Mouse (Mus musculus) CH12.LX (cell line): Measurements from ENCODE around the gene Ccdc120. TPM values are rescaled to one million over a fixed set of nuclear protein-coding genes. Genes with fewer than 3 reads are reported as not detected.
A peak's percentile ranks its signal among the peaks of the same experiment; 100 is the strongest.

Experiments
- DNase-seq: peaks from one replicate; pipeline ENCODE4 v3.0.0-alpha.2; 2013; ENCODE audit errors: extremely low read depth
- H3K27ac ChIP-seq: 2 replicates; pipeline ENCODE4 v1.5.1; 2012; ENCODE audit warnings: low read depth, mild to moderate bottlenecking, control low read depth, moderate library complexity; ENCODE audit not compliant: insufficient read depth
- H3K27me3 ChIP-seq: replicated peaks from 2 replicates; pipeline ENCODE3; 2012; ENCODE audit warnings: inconsistent platforms
- H3K36me3 ChIP-seq, 2 experiments: replicated peaks in 1 of 2; 2 replicates each; pipeline versions ENCODE3 to v1.6.1; 2012; ENCODE audit warnings: inconsistent platforms in 1 of 2, low read length in 1 of 2, mild to moderate bottlenecking in 1 of 2, mixed read lengths in 1 of 2, moderate library complexity in 1 of 2; ENCODE audit not compliant: control insufficient read depth in 1 of 2, insufficient read depth in 1 of 2
- H3K4me1 ChIP-seq, 2 experiments: 2 replicates each; pipeline ENCODE4 v1.6.1; 2012; ENCODE audit warnings: inconsistent platforms in 1 of 2, moderate library complexity in 1 of 2; ENCODE audit not compliant: insufficient read depth in 2 of 2, control insufficient read depth in 1 of 2
- H3K4me2 ChIP-seq: 2 replicates; pipeline ENCODE4 v1.6.1; 2012; ENCODE audit warnings: low read depth, mild to moderate bottlenecking, control low read depth; ENCODE audit not compliant: poor library complexity, insufficient read depth, severe bottlenecking
- H3K4me3 ChIP-seq, 3 experiments: fragments of 150-350 bp in 1 of 3; sonication (generic) in 1 of 3; replicated peaks in 1 of 3; 2 replicates each; pipeline versions ENCODE3 to v1.5.1; 2011 to 2012; ENCODE audit warnings: low read depth in 2 of 3, low read length in 2 of 3, mild to moderate bottlenecking in 2 of 3, moderate library complexity in 2 of 3, control low read depth in 1 of 3, improper control_type of control experiment in 1 of 3, inconsistent platforms in 1 of 3, mixed read lengths in 1 of 3; ENCODE audit not compliant: poor library complexity in 1 of 3
- H3K79me2 ChIP-seq: replicated peaks from 2 replicates; pipeline ENCODE4 v1.6.1; 2012; ENCODE audit warnings: mild to moderate bottlenecking, moderate library complexity; ENCODE audit not compliant: control insufficient read depth, poor library complexity, insufficient read depth, severe bottlenecking; ENCODE audit errors: extremely low read depth
- H3K9ac ChIP-seq: 2 replicates; pipeline ENCODE4 v1.6.1; 2012; ENCODE audit warnings: low read depth, mild to moderate bottlenecking, control low read depth, moderate library complexity; ENCODE audit not compliant: insufficient read depth
- H3K9me3 ChIP-seq: replicated peaks from 2 replicates; pipeline ENCODE3; 2012; ENCODE audit warnings: low read length, inconsistent platforms, mixed read lengths
- BHLHE40 ChIP-seq: IDR thresholded peaks from 2 replicates; pipeline ENCODE4 v1.6.1; 2011; ENCODE audit warnings: mild to moderate bottlenecking, low read depth, low read length, improper control_type of control experiment
- CHD1 ChIP-seq: IDR thresholded peaks from 2 replicates; pipeline ENCODE4 v1.6.1; 2012; ENCODE audit warnings: low read depth, low read length, improper control_type of control experiment, inconsistent platforms
- CHD2 ChIP-seq: IDR thresholded peaks from 2 replicates; pipeline ENCODE4 v1.6.1; 2011; ENCODE audit warnings: low read length, improper control_type of control experiment
- CTCF ChIP-seq, 2 experiments: IDR thresholded peaks in 1 of 2; conservative IDR thresholded peaks in 1 of 2; 2 replicates each; pipeline ENCODE4 v1.5.1; 2011 to 2012; ENCODE audit warnings: low read depth in 2 of 2, low read length in 2 of 2, improper control_type of control experiment in 1 of 2, inconsistent platforms in 1 of 2, mild to moderate bottlenecking in 1 of 2, moderate library complexity in 1 of 2
- E2F4 ChIP-seq: IDR thresholded peaks from 2 replicates; pipeline ENCODE4 v1.6.1; 2011; ENCODE audit warnings: low read depth, low read length, improper control_type of control experiment; ENCODE audit not compliant: insufficient replicate concordance
- ELF1 ChIP-seq: IDR thresholded peaks from 2 replicates; pipeline ENCODE4 v1.6.1; 2014; ENCODE audit warnings: low read depth, mild to moderate bottlenecking, inconsistent platforms, low read length, improper control_type of control experiment
- EP300 ChIP-seq: IDR thresholded peaks from 2 replicates; pipeline ENCODE4 v1.6.1; 2011; ENCODE audit warnings: low read length, improper control_type of control experiment
- ETS1 ChIP-seq: conservative IDR thresholded peaks from 2 replicates; pipeline ENCODE4 v1.6.1; 2012; ENCODE audit warnings: low read depth, mild to moderate bottlenecking, inconsistent platforms, low read length, improper control_type of control experiment, moderate library complexity
- GABPA ChIP-seq: IDR thresholded peaks from 2 replicates; pipeline ENCODE4 v1.6.1; 2012; ENCODE audit warnings: low read depth, low read length, improper control_type of control experiment, inconsistent platforms; ENCODE audit not compliant: insufficient replicate concordance
- HCFC1 ChIP-seq: IDR thresholded peaks from 2 replicates; pipeline ENCODE4 v1.6.1; 2012; ENCODE audit warnings: low read depth, mild to moderate bottlenecking, inconsistent platforms, low read length, improper control_type of control experiment
- IRF4 ChIP-seq: IDR thresholded peaks from 2 replicates; pipeline ENCODE4 v1.6.1; 2014; ENCODE audit warnings: low read depth, mild to moderate bottlenecking, inconsistent platforms, low read length, improper control_type of control experiment
- JUN ChIP-seq: IDR thresholded peaks from 2 replicates; pipeline ENCODE4 v1.6.1; 2011; ENCODE audit warnings: low read depth, mild to moderate bottlenecking, low read length, improper control_type of control experiment, moderate library complexity; ENCODE audit not compliant: insufficient read depth
- JUND ChIP-seq: conservative IDR thresholded peaks from 2 replicates; pipeline ENCODE4 v1.6.1; 2011; ENCODE audit warnings: low read depth, low read length, improper control_type of control experiment
- KAT2A ChIP-seq: IDR thresholded peaks from 2 replicates; pipeline ENCODE4 v1.6.1; 2012; ENCODE audit warnings: low read length, improper control_type of control experiment, inconsistent platforms; ENCODE audit not compliant: insufficient replicate concordance
- MAFK ChIP-seq: IDR thresholded peaks from 2 replicates; pipeline ENCODE4 v1.6.1; 2011; ENCODE audit warnings: low read length, improper control_type of control experiment; ENCODE audit not compliant: insufficient replicate concordance
- MAX ChIP-seq: IDR thresholded peaks from 2 replicates; pipeline ENCODE4 v1.6.1; 2011; ENCODE audit warnings: low read length, improper control_type of control experiment
- MAZ ChIP-seq: IDR thresholded peaks from 2 replicates; pipeline ENCODE4 v1.6.1; 2012; ENCODE audit warnings: low read depth, mild to moderate bottlenecking, inconsistent platforms, low read length, improper control_type of control experiment, moderate library complexity
- MEF2A ChIP-seq: IDR thresholded peaks from 2 replicates; pipeline ENCODE4 v1.6.1; 2014; ENCODE audit warnings: low read depth, mild to moderate bottlenecking, inconsistent platforms, low read length, improper control_type of control experiment, borderline replicate concordance
- MXI1 ChIP-seq: IDR thresholded peaks from 2 replicates; pipeline ENCODE4 v1.6.1; 2011; ENCODE audit warnings: mild to moderate bottlenecking, low read depth, low read length, improper control_type of control experiment
- MYC ChIP-seq: IDR thresholded peaks from 2 replicates; pipeline ENCODE4 v1.6.1; 2011; ENCODE audit warnings: low read depth, mild to moderate bottlenecking, improper control_type of control experiment, low read length
- NELFE ChIP-seq: IDR thresholded peaks from 2 replicates; pipeline ENCODE4 v1.6.1; 2011; ENCODE audit warnings: low read depth, low read length, improper control_type of control experiment
- NRF1 ChIP-seq: IDR thresholded peaks from 2 replicates; pipeline ENCODE4 v1.6.1; 2014; ENCODE audit warnings: low read depth, mild to moderate bottlenecking, inconsistent platforms, low read length, improper control_type of control experiment, moderate library complexity
- PAX5 ChIP-seq: IDR thresholded peaks from 2 replicates; pipeline ENCODE4 v1.6.1; 2012; ENCODE audit warnings: low read length, inconsistent platforms, mixed read lengths
- POLR2A ChIP-seq: IDR thresholded peaks from 2 replicates; pipeline ENCODE4 v1.6.1; 2011; ENCODE audit warnings: low read depth, mild to moderate bottlenecking, improper control_type of control experiment, low read length
- POLR2AphosphoS2 ChIP-seq: IDR thresholded peaks from 2 replicates; pipeline ENCODE4 v1.6.1; 2011; ENCODE audit warnings: low read depth, low read length, improper control_type of control experiment
- RAD21 ChIP-seq: IDR thresholded peaks from 2 replicates; pipeline ENCODE4 v1.6.1; 2011; ENCODE audit warnings: low read depth, mild to moderate bottlenecking, low read length, improper control_type of control experiment, moderate library complexity
- RCOR1 ChIP-seq: conservative IDR thresholded peaks from 2 replicates; pipeline ENCODE4 v1.6.1; 2012; ENCODE audit warnings: low read depth, mild to moderate bottlenecking, inconsistent platforms, low read length, improper control_type of control experiment
- SIN3A ChIP-seq: IDR thresholded peaks from 2 replicates; pipeline ENCODE4 v1.6.1; 2012; ENCODE audit warnings: low read length, improper control_type of control experiment, inconsistent platforms
- SMC3 ChIP-seq: IDR thresholded peaks from 2 replicates; pipeline ENCODE4 v1.6.1; 2011; ENCODE audit warnings: low read depth, low read length, improper control_type of control experiment
- TBP ChIP-seq: conservative IDR thresholded peaks from 2 replicates; pipeline ENCODE4 v1.6.1; 2011; ENCODE audit warnings: low read depth, low read length, improper control_type of control experiment
- TCF12 ChIP-seq: IDR thresholded peaks from 2 replicates; pipeline ENCODE4 v1.6.1; 2014; ENCODE audit warnings: low read depth, mild to moderate bottlenecking, inconsistent platforms, low read length, improper control_type of control experiment
- UBTF ChIP-seq: IDR thresholded peaks from 2 replicates; pipeline ENCODE4 v1.6.1; 2012; ENCODE audit warnings: low read depth, mild to moderate bottlenecking, inconsistent platforms, low read length, improper control_type of control experiment, moderate library complexity
- USF1 ChIP-seq: IDR thresholded peaks from 2 replicates; pipeline ENCODE4 v1.6.1; 2014; ENCODE audit warnings: low read depth, mild to moderate bottlenecking, inconsistent platforms, low read length, improper control_type of control experiment
- USF2 ChIP-seq: conservative IDR thresholded peaks from 2 replicates; pipeline ENCODE4 v1.6.1; 2011; ENCODE audit warnings: low read depth, low read length, improper control_type of control experiment
- ZC3H11A ChIP-seq: IDR thresholded peaks from 2 replicates; pipeline ENCODE4 v1.6.1; 2012; ENCODE audit warnings: low read depth, mild to moderate bottlenecking, inconsistent platforms, low read length, improper control_type of control experiment
- ZKSCAN1 ChIP-seq: IDR thresholded peaks from 2 replicates; pipeline ENCODE4 v1.6.1; 2012; ENCODE audit warnings: low read depth, inconsistent platforms, low read length, improper control_type of control experiment, borderline replicate concordance
- ZMIZ1 ChIP-seq: IDR thresholded peaks from 2 replicates; pipeline ENCODE4 v1.6.1; 2012; ENCODE audit warnings: low read depth, mild to moderate bottlenecking, inconsistent platforms, low read length, improper control_type of control experiment
- ZNF384 ChIP-seq: IDR thresholded peaks from 2 replicates; pipeline ENCODE4 v1.6.1; 2012; ENCODE audit warnings: low read depth, low read length, improper control_type of control experiment, inconsistent platforms
- dilution Hi-C: fragments of 300-500 bp; cut with MboI; formaldehyde crosslinking; loops from 2 replicates; pipeline ENCODE4 v1.14.3; 2020; ENCODE audit warnings: low sequenced_read_pairs; ENCODE audit not compliant: extremely low pct_unique_long_range_greater_than_20kb, extremely low pct_ligation_motif_present
- in situ Hi-C: fragments of 300-500 bp; cut with MboI; formaldehyde crosslinking; loops from 3 replicates; pipeline ENCODE4 v1.14.3; 2019; ENCODE audit warnings: low sequenced_read_pairs, low pct_ligation_motif_present, low pct_unique_long_range_greater_than_20kb, mixed read lengths
- polyA plus RNA-seq: library from polyadenylated mRNA; unstranded; fragments of >175 nt; gene quantifications from 2 replicates; pipeline ENCODE4 v1.2.1, GENCODE M21; 2012; ENCODE audit warnings: low read depth; ENCODE audit not compliant: insufficient read length
- total RNA-seq, 2 experiments: library from RNA; depleted of rRNA; stranded (reverse); fragments of 300-350 nt in 1 of 2; fragments of >200 nt in 1 of 2; gene quantifications; 2 replicates each; pipeline ENCODE4 v1.2.3; 2012 to 2014

Ccdc120 gene
- total and polyA plus RNA-seq, 3 experiments, result 4.4 to 9.0 (median 6.9) TPM

DNA sequence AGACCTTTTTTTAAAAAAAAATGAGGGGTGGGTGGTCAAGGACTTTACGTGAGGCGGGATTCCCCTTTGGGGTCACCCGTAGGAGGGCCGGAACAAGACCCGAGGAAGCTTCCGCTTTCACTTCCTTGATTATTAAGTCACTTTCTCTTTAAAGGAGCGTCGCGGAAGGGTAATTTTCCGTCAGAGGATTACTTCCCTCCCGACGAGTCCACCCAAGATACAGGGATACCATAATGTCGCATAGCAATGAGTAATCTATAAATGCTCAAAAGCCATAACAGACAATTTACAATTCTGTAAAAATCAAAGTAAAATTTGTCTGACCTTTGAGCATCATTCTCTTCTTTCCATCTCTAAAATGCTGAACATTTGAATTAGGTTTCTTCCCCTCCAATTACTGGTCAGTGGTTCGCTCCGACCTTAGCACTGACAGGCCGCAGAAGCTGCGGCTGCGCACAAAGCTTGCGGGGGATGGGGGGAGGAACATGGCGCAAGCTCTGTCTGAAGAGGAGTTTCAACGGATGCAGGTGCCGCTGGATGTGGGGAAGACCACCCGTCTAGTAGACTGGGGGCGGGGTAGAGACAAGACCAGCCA is 38.9 kb upstream of the Ccdc120 start, which contains the start of gene Gripap1:
Gene Gripap1 (plus strand): TSS at position 224 of the 595 bp plus-strand sequence.
- H3K4me3 ChIP-seq, result peak within 1 kb of the TSS; percentile 59 to 77 (median 75)
- DNase-seq, result peak; percentile 87
- H3K4me1 ChIP-seq, result peaks cover 3 to 31% of the 10 kb centered on the region in 2 experiments; a peak in 3 of 4 replicates
- peaks cover 5% of the 10 kb centered on the region; the same call in 1 of the 2 replicates for H3K79me2 ChIP-seq
- in situ Hi-C loops, result no loop called here
- peak within 1 kb of the TSS; percentile 82 for H3K4me2 ChIP-seq
- H3K9ac ChIP-seq, result peak within 1 kb of the TSS; percentile 82
- H3K36me3 ChIP-seq, result peaks cover 12 to 21% of the 10 kb centered on the region in 2 experiments
- TF ChIP-seq NELFE (peak; percentile 69), USF2 (no peak), CHD1 (peak; percentile 98), PAX5 (no peak), JUN (peak; percentile 53; the same call in 1 of the 2 replicates), POLR2AphosphoS2 (no peak), JUND (no peak), MYC (no peak), HCFC1 (peak; percentile 45), ELF1 (peak; percentile 74), MAZ (no peak), NRF1 (peak; percentile 87), MEF2A (peak; percentile 79), ZC3H11A (no peak), MAFK (no peak), TBP (peak; percentile 62), ZKSCAN1 (no peak), IRF4 (peak; percentile 76), KAT2A (no peak), CTCF (conservative IDR thresholded peaks at IDR 0.05 in 1 of 2, IDR thresholded peaks at IDR 0.05 in 1 of 2; ENCODE audit: low read depth in 2 of 2, low read length in 2 of 2) (no peak), ZNF384 (peak; percentile 66), MXI1 (no peak), USF1 (no peak), RCOR1 (no peak), POLR2A (peak; percentile 80), EP300 (peak; percentile 58), SMC3 (no peak), BHLHE40 (no peak), CHD2 (peak; percentile 22; the same call in 1 of the 2 replicates), RAD21 (no peak), MAX (no peak), ETS1 (peak; percentile 47), SIN3A (peak; percentile 66), GABPA (no peak), UBTF (no peak), TCF12 (peak; percentile 93), E2F4 (no peak), ZMIZ1 (no peak)
- no peaks in the 10 kb centered on the region for H3K9me3 ChIP-seq
- no peak within 1 kb of the TSS for H3K27ac ChIP-seq
- no peaks in the 10 kb centered on the region for H3K27me3 ChIP-seq
- dilution Hi-C loops, result no loop called here
